Mouse (Mus musculus) heart, postnatal 36 days (tissue): ENCODE results near the gene Erich2. TPM values are rescaled to one million over a fixed set of nuclear protein-coding genes. Genes with fewer than 3 reads are reported as not detected.

Experiments used
- DNase-seq, 2 experiments: peaks; one replicate each; pipeline ENCODE4 v3.0.0; 2021 to 2022
- intact Hi-C: fragments of 180-260 bp; cut with DNase I; formaldehyde crosslinking; loops from one replicate; pipeline ENCODE4 v1.15.1; 2025
- total RNA-seq, 2 experiments: library from RNA; stranded (reverse); gene quantifications; 2 replicates each; pipeline ENCODE4 v1.2.3; 2021

The Erich2 gene
- total RNA-seq, 2 experiments from 2014 or later, result not detected

GRCm38 (mm10) chr2:70562011-70562491 is 53.4 kb downstream of the Erich2 start:
- intact Hi-C loops, result no loop called here
- no peak for DNase-seq

- no peak for DNase-seq
- intact Hi-C loops, result no loop called here
These were observed 54.0 kb downstream of the Erich2 start for GRCm38 (mm10) chr2:70562611-70562980.

GRCm38 (mm10) chr2:70562981-70563671 is 54.5 kb downstream of the Erich2 start:
- intact Hi-C loops, result no loop called here
- no peak for DNase-seq

GRCm38 (mm10) chr2:70563721-70564645 is 55.4 kb downstream of the Erich2 start:
- intact Hi-C loops, result no loop called here
- DNase-seq, result no peak

GRCm38 (mm10) chr2:70564646-70565315 is 56.2 kb downstream of the Erich2 start:
- intact Hi-C loops, result no loop called here
- DNase-seq, result no peak

GRCm38 (mm10) chr2:70565651-70566602 is 57.3 kb downstream of the Erich2 start:
- intact Hi-C loops, result no loop called here
- no peak for DNase-seq

- intact Hi-C loops, result no loop called here
- no peak for DNase-seq
These were observed 58.0 kb downstream of the Erich2 start for GRCm38 (mm10) chr2:70566603-70566981.

GRCm38 (mm10) chr2:70567071-70567681 is 58.6 kb downstream of the Erich2 start:
- intact Hi-C loops, result no loop called here
- peak; percentile 14 to 27 for DNase-seq

- no peak for DNase-seq
- intact Hi-C loops, result no loop called here
These were observed 59.1 kb downstream of the Erich2 start for GRCm38 (mm10) chr2:70567682-70568077.

GRCm38 (mm10) chr2:70568198-70568941 is 59.8 kb downstream of the Erich2 start:
- no peak for DNase-seq
- intact Hi-C loops, result no loop called here

- no peak for DNase-seq
- intact Hi-C loops, result no loop called here
These were observed 63.1 kb downstream of the Erich2 start for GRCm38 (mm10) chr2:70571698-70572097.

- intact Hi-C loops, result no loop called here
- no peak for DNase-seq
These were observed 63.6 kb downstream of the Erich2 start for GRCm38 (mm10) chr2:70572251-70572650.

- DNase-seq, result no peak
- intact Hi-C loops, result no loop called here
These were observed 65.1 kb downstream of the Erich2 start for GRCm38 (mm10) chr2:70573544-70574210.

GRCm38 (mm10) chr2:70588200-70588599 is 79.6 kb downstream of the Erich2 start:
- no peak for DNase-seq
- intact Hi-C loops, result no loop called here
